Mouse (Mus musculus) stomach, postnatal 0 days (tissue): ENCODE results near the gene Tmem128. TPM values are rescaled to one million over a fixed set of nuclear protein-coding genes. Genes with fewer than 3 reads are reported as not detected.

Experiments used
- ATAC-seq: fragments of 200-750 bp; cut with Nextera tagmentation; 2 replicates; pipeline ENCODE4 v1.8.0; 2017; ENCODE audit not compliant: low FRiP score, low TSS enrichment
- DNase-seq: peaks from one replicate; pipeline ENCODE4 v3.0.0-alpha.2; 2016; ENCODE audit warnings: low spot score
- H3K27ac ChIP-seq: fragments of 300-500 bp; sonication (generic); replicated peaks from 2 replicates; pipeline ENCODE4 v1.5.1; 2014; ENCODE audit warnings: mild to moderate bottlenecking, control low read depth
- H3K27me3 ChIP-seq: fragments of 300-500 bp; sonication (generic); 2 replicates; pipeline ENCODE4 v1.6.1; 2014; ENCODE audit warnings: low read length; ENCODE audit not compliant: control insufficient read depth, insufficient read depth
- H3K36me3 ChIP-seq: fragments of 300-500 bp; sonication (generic); 2 replicates; pipeline ENCODE4 v1.6.1; 2014; ENCODE audit warnings: low read length, mixed read lengths; ENCODE audit not compliant: control insufficient read depth, insufficient read depth
- H3K4me1 ChIP-seq: fragments of 300-500 bp; sonication (generic); replicated peaks from 2 replicates; pipeline ENCODE4 v1.6.1; 2014; ENCODE audit warnings: antibody characterized with exemption; ENCODE audit not compliant: control insufficient read depth, insufficient read depth
- H3K4me2 ChIP-seq: fragments of 300-500 bp; sonication (generic); replicated peaks from 2 replicates; pipeline ENCODE4 v1.6.1; 2014; ENCODE audit warnings: low read depth, mild to moderate bottlenecking, control low read depth, moderate library complexity
- H3K4me3 ChIP-seq: fragments of 300-500 bp; sonication (generic); 2 replicates; pipeline ENCODE4 v1.5.1; 2014; ENCODE audit warnings: low read depth, low read length, control low read depth
- H3K9ac ChIP-seq: fragments of 300-500 bp; sonication (generic); 2 replicates; pipeline ENCODE4 v1.6.1; 2014; ENCODE audit warnings: mild to moderate bottlenecking, low read length, control low read depth, mixed read lengths
- H3K9me3 ChIP-seq: fragments of 300-500 bp; sonication (generic); 2 replicates; pipeline ENCODE4 v1.6.1; 2016; ENCODE audit warnings: low read length; ENCODE audit not compliant: control insufficient read depth
- CTCF ChIP-seq: IDR thresholded peaks from 2 replicates; pipeline ENCODE4 v1.5.1; 2016; ENCODE audit warnings: antibody characterized with exemption, low read depth, mild to moderate bottlenecking, moderate library complexity
- EP300 ChIP-seq: optimal IDR thresholded peaks from 2 replicates; pipeline ENCODE3; 2016; ENCODE audit warnings: antibody characterized with exemption
- WGBS: fragments of 180-500 bp; shearing (Covaris S2); extraction: QIAGEN DNeasy Blood & Tissue Kit; methylation state at CpG from one replicate; pipeline ENCODE4 v1.1.7; 2014; 5-methylcytosine and 5-hydroxymethylcytosine counted together
- polyA plus RNA-seq: library from polyadenylated mRNA; unstranded; fragments of >200 nt; fragmentation: Nextera tagmentation; extraction: Ambion mirVana; gene quantifications from 2 replicates; pipeline ENCODE4 v1.2.1, GENCODE M21; 2015

Gene Tmem128
- polyA plus RNA-seq, 1 experiment from 2014 or later = 77.6 TPM

DNA sequence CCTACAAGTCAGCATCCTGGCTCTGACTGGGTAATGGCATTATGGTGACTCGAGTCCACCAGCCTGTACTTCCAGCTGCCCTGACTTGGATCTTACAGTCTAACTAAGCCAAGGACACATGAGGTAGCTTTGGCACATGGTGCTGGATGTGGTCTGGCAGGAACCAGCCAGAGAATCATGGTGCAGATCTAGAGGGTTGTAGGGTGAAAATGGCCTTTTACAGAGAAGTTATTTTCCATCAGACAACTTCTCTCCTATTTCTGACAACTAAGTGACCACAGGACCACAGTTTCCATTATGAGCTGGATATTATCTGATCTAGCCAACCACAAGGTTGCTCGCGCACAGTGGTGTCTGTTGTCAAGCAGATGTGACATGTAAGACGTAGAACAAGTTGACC is 13.8 kb downstream of the Tmem128 start:
- Histone ChIP-seq H3K27ac (no peak overlapping the region), H3K4me2 (no peak overlapping the region), H3K36me3 (peaks cover 5% of the 10 kb centered on the region), H3K4me3 (no peak overlapping the region), H3K4me1 (no peaks in the 10 kb centered on the region), H3K9ac (no peak overlapping the region), H3K9me3 (no peaks in the 10 kb centered on the region), H3K27me3 (peaks cover 8% of the 10 kb centered on the region; the same call in 1 of the 2 replicates)
- ATAC-seq = no peak
- TF ChIP-seq CTCF (no peak), EP300 (no peak)
- DNase-seq = no peak
- WGBS = 88% methylated on average over 4 of the region's 4 CpGs

DNA sequence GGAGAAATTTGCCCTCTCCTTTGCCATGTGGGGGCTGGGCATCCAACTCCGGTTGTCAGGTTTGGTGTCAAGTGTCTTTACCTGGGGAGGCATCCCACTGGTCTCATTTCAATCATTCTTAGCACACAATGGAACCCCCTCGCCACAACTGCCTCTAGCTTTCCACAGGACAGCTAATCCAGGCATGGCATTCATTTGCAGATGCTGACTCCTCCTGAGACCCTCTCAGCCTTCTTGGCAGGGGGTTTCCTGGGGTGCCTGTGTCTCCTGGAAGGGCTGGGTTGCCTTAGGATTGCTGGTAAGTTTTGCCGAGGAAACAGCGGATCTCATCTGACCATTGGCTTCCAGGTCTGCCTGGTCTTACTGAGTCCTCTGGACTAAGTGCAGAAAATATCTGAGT is 15.8 kb downstream of the Tmem128 start, which contains the start of gene Otop1:
Otop1 (plus strand) TSS at position 202 of the 400 bp plus-strand sequence.
- DNase-seq = no peak
- no peaks in the 10 kb centered on the region for H3K9me3 ChIP-seq
- no peak within 1 kb of the TSS for H3K4me2 ChIP-seq
- H3K27ac ChIP-seq = no peak within 1 kb of the TSS
- TF ChIP-seq CTCF (no peak), EP300 (no peak)
- H3K36me3 ChIP-seq = peaks cover 5% of the 10 kb centered on the region
- WGBS = 18% methylated on average over 4 of the region's 4 CpGs
- H3K27me3 ChIP-seq = peaks cover 8% of the 10 kb centered on the region; the same call in 1 of the 2 replicates
- no peak for ATAC-seq
- no peak within 1 kb of the TSS for H3K9ac ChIP-seq
- H3K4me3 ChIP-seq = peak within 1 kb of the TSS; percentile 21; the same call in 1 of the 2 replicates
- no peaks in the 10 kb centered on the region for H3K4me1 ChIP-seq

DNA sequence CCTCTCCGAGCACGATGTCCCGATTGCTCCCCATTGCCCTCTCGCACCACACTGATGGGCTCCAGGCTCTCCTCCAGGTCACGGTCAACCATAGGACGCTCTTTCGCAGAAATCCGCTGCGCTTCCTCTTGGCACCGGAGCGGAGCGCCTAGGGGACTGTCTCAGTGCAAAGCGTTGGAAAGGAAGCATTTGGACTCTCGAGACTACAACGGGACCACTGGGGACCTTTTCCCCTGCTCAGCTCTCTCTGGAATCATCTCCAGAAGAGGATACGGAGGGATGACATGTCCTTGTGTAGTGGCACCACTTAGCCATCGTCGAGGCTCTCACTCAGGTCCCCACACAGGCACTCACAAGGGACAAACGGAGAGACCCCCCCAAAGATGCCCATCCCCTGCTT is 16.5 kb downstream of the Tmem128 start:
- DNase-seq (no peak), ATAC-seq (no peak)
- WGBS = 2% methylated on average over 19 of the region's 19 CpGs
- no peaks in the 10 kb centered on the region for H3K36me3 ChIP-seq
- H3K9me3 ChIP-seq = no peaks in the 10 kb centered on the region
- H3K27ac ChIP-seq = no peak overlapping the region
- H3K4me2 ChIP-seq = no peak overlapping the region
- H3K4me1 ChIP-seq = no peaks in the 10 kb centered on the region
- TF ChIP-seq CTCF (no peak), EP300 (no peak)
- H3K4me3 ChIP-seq = no peak overlapping the region
- H3K9ac ChIP-seq = no peak overlapping the region
- H3K27me3 ChIP-seq = peaks cover 8% of the 10 kb centered on the region; the same call in 1 of the 2 replicates

DNA sequence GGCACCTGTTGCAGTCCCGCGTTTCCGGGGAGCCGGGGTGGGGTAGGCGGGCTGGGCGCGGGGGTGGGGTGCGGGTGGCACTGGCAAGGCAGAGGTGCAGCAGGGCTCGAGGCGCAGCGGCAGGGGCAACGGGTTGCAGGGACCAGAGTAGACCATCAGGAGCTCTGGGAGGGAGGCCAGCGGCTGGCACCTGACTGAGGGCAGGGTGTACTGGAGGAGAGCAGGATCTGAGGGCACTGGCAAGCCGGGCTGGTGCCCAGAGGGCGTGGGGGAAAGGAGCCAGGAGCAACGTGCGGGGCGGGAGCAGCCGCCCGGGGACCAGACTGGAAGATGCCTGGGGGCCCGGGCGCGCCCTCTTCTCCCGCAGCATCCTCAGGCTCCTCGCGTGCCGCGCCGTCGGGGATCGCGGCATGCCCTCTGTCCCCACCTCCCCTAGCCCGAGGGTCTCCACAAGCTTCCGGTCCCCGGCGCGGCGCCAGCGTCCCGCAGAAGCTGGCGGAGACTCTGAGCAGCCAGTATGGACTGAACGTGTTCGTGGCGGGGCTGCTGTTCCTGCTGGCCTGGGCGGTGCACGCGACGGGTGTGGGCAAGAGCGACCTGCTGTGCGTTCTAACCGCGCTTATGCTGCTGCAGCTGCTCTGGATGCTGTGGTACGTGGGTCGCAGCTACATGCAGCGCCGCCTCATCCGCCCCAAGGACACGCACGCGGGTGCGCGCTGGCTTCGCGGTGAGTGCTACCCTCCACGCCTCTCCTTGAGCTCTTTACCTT is 17.3 kb downstream of the Tmem128 start:
- Histone ChIP-seq H3K27me3 (peaks cover 8% of the 10 kb centered on the region; the same call in 1 of the 2 replicates), H3K4me3 (peak overlapping the region; percentile 21), H3K9ac (no peak overlapping the region), H3K36me3 (no peaks in the 10 kb centered on the region), H3K4me1 (no peaks in the 10 kb centered on the region), H3K4me2 (peak overlapping the region; percentile 40), H3K9me3 (no peaks in the 10 kb centered on the region), H3K27ac (no peak overlapping the region)
- no peak for ATAC-seq
- WGBS = under 1% methylated on average over 61 of the region's 65 CpGs
- DNase-seq = peak; percentile 21
- TF ChIP-seq CTCF (no peak), EP300 (no peak)

DNA sequence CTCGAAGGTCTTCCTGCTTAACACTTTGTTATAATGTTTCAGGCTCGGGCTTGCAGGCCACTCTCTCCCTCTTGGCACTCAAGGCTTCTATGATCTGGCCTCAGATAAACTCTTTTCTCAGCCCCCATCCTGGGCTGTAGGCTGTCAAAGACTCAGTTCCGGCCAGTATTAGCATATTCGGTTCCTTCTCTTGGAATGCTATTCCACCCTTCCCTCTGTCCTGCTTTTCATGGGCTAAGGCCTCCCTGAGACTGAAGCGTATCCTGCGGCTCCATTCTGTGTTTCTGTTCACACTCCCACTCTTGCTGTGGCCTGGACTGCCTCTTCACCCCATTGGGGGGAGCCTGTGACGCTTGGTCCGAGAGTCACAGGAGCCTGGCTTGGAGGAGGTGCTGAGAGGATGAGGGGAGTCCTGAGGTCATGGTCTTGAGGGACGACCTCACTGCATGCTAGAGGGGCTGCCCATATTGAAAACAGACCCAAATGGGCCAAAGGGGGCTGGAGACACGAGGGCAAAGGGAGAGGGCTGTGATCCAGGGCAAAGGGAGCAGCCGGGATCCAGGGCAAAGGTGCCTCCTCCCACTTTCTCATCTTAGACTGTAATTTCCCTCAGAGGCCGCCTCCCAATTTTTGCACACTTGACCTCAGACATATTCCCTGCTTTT is 18.1 kb downstream of the Tmem128 start:
- Histone ChIP-seq H3K4me1 (no peaks in the 10 kb centered on the region), H3K27ac (no peak overlapping the region), H3K36me3 (no peaks in the 10 kb centered on the region), H3K9me3 (no peaks in the 10 kb centered on the region), H3K4me3 (no peak overlapping the region), H3K9ac (no peak overlapping the region), H3K4me2 (0 out of 2 replicates have a peak overlapping the region, but pooled peaks have one; percentile 40), H3K27me3 (peaks cover 8% of the 10 kb centered on the region; the same call in 1 of the 2 replicates)
- no peak for TF ChIP-seq CTCF
- no peak for TF ChIP-seq EP300
- WGBS = 16% methylated on average over 12 of the region's 12 CpGs
- ATAC-seq (no peak), DNase-seq (no peak)
